ENCODE assay signal across 1 mouse cellular context in genomic region chr19:17361181-17361580, GRCm38 (mm10).
TF ChIP-seq lines count a peak whose summit lies in the region.

No protein-coding gene starts in this region.

TF ChIP-seq in MEL, 35 proteins besides CTCF, POLR2A, EP300 and RAD21 (continued from another document):
- TF ChIP-seq TBP (IDR thresholded peaks at IDR 0.05; ENCODE audit: low read depth, low read length) (no peak), GATA1 (IDR thresholded peaks at IDR 0.05; ENCODE audit: low read depth, low read length) (peak; percentile 59), CHD1 (IDR thresholded peaks at IDR 0.05; ENCODE audit: low read depth, low read length) (no peak), ZNF384 (IDR thresholded peaks at IDR 0.05; ENCODE audit: low read depth, low read length) (no peak), MYC (IDR thresholded peaks at IDR 0.05; ENCODE audit: low read depth, low read length) (0 out of 2 replicates have a peak, but pooled peaks have one; percentile 37)
TF ChIP-seq in MEL: peak in this region for 9.
